Mouse (Mus musculus): ENCODE results near the gene Mrps26.
A peak's percentile ranks its signal among the peaks of the same experiment; 100 is the strongest.
"Not testable (repeated sequence)": the region's sequence is repeated elsewhere in the genome, so short reads cannot be mapped to it uniquely, and the experiment has no call there.

The Mrps26 gene

DNA sequence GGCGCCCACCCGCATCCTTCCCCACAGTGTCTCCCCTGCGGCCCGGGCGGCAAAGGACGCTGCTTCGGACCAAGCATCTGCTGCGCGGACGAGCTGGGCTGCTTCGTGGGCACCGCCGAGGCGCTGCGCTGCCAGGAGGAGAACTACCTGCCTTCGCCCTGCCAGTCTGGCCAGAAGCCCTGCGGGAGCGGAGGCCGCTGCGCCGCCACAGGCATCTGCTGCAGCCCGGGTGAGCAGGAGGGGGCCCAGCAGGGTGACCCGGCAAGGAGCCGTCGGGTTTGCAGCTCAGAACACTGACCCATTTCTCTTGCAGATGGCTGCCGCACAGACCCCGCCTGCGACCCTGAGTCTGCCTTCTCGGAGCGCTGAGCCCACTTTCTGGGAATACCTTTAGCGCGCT is 13.0 kb downstream of the Mrps26 start:
- not testable (repeated sequence) for DNase-seq (ENCODE audit: low read depth)

DNA sequence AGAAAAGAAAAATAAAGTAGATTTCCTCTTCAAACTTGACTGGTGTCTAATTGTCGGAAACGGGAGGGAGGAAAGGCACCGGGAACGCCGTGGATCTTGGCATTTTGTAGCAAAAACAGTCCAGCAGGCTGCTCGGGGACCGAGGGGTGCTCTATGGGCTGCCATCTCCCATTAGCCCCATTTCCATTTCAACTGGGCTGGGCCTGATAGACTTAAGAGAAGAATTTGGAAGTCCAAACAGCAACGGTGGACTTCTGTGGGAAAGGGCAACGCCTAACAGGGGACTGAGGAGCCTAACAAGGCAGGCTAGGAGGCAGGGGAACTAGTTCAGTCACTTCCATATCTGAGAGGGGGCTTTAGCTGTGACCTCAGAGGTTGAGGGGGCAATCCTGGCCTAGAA is 13.5 kb downstream of the Mrps26 start:
- no peak for DNase-seq (ENCODE audit: low read depth)

DNA sequence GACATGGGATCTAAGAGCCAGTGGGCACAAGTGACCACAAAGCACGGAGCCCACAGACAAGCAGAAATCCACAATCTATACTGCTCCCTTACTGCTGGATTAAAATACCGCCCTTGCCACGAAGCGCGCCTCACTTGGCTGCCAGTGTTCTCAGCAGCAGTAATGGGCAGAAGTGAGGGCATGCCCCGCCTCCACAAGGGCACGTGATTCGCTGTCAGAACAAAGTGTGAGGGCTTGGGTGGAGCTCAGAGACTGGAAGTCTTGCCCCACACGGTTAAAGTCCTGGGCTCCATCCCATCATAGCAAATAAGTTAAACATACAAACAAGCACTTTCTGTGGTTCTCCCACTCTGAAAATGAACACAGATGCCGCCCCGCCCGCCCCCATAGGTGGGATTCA is 14.1 kb downstream of the Mrps26 start:
- peak; percentile 77 for DNase-seq (ENCODE audit: low read depth)

DNA sequence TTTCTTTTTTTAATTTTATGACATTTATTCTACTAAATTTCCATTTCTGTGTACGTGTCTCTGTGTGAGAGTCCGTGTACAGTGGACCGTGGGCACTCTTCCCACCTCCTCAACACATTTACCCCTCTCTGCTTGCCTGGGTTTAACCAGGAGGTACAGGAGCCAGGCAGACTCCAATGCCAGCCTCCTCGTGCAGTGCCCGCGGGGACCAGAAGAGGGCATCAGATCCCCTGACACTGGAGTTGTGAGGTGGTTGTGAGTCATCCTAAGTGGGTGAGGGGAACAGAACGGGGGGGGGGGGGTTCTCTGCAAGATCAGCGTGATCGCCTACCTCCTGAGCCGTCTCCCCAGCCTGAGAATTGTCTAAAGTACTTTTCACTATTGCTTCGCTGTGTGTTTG is 14.6 kb downstream of the Mrps26 start:
- DNase-seq (ENCODE audit: low read depth): peak; percentile 89

DNA sequence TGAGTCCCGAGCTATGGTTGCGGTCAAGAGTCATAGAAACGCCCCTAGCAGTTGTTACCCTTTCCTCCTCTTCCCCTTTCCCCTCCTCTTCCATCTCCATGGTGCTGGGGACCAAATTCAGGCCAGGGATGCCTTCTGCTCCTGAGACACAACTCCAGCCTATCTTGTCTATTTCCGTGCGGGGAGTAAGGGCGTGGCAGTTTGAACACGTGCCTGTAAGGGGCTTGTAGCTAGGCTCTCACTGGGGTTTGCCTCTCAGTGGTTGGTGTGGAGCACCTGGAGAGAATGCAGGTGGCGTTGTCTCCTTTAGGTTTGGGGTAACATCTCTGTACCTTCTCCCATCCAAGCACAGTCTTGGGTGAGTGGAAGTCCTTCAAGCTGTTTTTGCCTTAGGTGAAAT is 16.2 kb downstream of the Mrps26 start:
- no peak for DNase-seq (ENCODE audit: low read depth)

DNA sequence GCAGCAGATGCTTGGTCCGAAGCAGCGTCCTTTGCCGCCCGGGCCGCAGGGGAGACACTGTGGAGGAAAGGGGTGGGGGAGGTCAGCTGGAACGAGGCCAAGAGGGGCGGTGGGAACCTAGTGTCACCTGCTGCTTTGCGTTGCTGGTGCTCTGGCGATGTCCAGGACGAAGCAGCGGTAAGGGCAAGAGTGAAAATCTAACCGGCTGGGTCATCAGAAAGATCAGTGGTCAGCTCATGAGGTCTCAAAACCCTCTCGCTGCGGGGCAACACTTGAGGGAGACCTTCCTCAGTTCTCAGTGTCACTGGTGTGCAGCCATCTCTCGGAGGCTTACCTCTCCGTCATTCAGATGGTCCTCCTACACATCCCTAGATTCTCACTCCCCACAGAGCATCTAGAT is 17.7 kb downstream of the Mrps26 start:
- no peak for DNase-seq (ENCODE audit: low read depth)

DNA sequence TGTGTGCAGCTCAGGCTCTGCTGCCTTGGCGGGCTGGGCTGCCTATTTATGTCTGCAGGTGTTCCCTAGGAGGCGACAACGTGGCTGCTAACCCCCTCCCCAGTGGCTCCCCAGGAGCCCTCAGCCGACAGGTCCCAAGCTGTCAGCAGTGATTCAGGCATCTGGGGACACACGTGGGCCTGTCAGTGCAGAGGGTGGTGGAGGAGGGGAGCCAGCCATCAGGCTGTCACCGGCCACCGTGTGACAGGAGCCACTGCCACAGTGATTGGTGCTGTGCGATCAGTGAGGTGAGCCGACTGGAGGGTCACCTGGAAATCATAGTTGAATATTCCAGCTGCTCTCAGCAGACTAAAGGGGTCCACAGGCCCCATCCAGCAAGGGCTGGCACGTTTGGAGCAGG is 19.0 kb downstream of the Mrps26 start, which contains the start of gene Avp:
Gene Avp (minus strand): TSS at position 3 of the 400 bp plus-strand sequence.
- DNase-seq (ENCODE audit: low read depth): no peak

DNA sequence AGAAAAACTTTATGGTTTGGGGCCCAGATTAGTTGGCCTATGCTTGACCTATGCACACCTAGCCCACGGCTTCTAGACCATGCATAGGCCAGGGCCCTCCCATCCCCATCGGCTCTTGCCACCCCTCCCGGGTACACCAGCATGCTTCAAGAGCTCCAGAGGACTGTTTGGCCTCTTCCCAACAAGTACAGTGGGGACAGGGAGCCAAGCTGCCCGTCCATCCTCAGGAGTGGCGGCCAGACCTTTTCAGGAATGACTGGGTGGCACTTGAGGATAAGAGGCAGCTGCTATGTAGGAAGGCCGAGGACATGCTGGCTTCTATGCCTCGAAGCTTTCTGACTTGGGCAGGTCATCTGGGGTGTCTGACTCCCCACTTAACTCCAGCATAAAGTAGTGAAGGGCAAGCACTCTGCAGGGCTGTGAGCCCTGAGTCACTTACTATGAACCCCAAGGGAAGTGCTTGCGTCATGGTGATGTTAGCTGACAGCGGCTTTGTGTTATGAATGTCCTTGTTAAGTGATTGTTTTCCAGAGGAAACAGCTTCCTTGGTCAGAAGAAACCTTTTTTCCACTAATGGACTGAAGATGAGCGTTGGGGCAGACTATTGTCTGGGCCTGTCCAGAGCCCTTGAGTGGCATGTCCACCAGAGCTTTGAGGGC is 20.5 kb downstream of the Mrps26 start:
- DNase-seq (ENCODE audit: low read depth): peak; percentile 53

DNA sequence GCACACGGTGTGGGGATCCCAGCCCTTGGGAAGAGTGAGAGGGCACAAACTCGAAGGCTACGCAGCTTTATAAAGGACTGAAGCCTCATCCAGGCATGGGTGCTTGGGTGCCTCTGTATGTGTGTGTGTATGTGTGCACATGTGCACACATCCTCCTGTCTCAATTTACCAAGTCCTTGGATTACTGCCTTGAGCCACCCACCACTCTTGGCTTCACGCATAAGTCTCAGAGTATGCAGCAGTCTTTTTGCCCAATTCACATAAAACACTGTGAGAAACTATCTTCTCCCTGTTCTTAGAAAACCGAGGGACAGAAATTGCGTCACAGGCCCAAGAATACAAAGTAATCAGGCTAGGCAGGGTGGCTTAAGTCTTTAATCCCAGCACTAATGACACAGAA is 22.5 kb downstream of the Mrps26 start:
- DNase-seq (ENCODE audit: low read depth): no peak

DNA sequence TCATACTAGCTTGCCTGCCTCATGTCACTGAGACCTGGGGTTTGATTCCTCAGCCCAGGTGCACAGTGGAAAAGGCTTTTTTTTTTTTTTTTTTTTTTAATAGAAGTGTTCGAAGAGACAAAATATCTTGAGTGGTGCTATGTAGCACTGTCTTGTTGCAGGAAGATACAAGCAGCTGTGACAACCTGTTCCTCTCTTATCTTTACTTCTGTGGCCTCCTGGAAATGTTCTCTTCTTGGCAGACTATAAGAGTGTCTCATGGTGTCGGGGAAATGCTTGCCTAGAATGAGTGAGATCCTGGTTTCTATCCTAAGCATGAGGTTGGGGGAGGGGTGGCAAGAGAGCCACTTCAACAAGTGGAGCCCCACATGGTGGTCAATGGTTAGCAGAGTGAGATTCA is 24.8 kb downstream of the Mrps26 start:
- DNase-seq (ENCODE audit: low read depth): no peak

DNA sequence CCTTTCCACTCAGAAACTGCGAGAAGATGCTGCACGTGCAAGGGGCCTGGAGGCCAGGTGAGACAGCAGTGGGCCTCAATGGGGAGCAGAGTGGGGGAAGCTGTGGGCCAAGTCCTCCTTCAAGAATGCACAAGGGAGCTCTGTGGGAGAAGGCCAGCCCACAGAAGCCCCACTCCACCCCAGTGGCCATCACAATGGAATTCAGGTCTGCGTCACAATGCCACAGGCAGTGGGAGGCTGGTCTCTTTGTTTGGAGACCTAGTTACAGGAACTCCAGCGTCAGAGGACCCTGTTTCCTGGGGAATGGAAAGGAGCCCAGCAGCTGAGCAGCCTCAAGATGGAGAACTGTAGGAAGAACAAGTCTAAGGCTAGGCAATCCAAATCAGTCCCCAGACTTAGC is 25.6 kb downstream of the Mrps26 start:
- no peak for DNase-seq (ENCODE audit: low read depth)

DNA sequence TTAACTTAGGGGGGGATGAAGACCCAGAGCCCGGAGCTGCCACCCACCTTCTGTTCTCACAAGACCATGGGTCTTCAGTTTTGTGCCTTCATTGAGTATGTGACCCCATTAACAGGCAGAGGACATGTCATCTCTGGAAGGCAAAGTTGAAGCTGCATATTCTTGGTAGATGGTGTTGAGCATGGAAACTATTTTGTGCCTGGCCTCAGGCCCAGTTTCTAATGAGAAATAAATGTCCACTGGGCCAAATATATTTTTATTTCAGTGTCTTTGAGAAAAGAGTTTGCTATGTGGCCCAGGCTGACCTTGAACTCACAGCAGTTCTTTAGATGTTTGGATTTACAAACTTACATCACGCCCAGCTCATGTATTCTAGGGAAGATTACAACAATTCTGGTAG is 26.2 kb downstream of the Mrps26 start:
- peak; percentile 29 for DNase-seq (ENCODE audit: low read depth)

DNA sequence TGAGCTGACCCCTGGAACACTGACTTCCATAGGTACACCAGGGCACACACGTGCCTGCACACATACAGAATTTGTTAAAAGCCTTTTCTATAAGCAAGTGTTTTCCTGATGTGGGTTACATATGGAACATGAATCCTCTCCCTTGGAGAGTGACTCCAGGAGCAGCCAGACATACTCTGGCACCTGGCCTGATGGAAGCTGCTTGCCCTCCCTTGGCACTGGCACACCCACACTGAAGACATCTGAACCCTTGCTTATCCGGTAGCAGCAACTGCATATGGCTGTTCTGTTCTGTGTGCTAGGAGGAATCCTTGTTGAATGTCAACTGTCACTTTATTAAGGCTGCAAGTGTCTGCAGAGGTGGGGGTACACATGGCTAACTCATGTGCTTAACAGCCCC is 27.5 kb downstream of the Mrps26 start:
- DNase-seq (ENCODE audit: low read depth): no peak

DNA sequence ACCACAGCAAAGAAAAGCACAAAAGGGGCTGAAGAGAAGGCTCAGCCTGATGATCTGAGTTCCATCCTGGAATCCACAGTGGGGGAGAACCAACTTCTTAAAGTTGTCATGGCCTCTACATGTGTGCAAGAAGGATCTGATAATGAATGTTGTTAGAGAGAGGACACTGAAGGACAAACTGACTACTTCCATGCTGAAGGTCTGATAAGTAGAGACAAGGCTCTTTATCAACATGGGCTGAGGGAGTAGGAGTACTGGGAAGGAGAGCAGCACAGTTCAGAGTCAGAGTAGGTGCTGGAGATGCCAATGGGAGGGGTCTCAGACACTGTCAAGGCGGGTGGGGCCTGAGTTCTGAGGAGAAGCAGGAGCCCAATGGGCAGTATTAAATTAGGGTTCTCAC is 32.1 kb downstream of the Mrps26 start:
- DNase-seq (ENCODE audit: low read depth): no peak

DNA sequence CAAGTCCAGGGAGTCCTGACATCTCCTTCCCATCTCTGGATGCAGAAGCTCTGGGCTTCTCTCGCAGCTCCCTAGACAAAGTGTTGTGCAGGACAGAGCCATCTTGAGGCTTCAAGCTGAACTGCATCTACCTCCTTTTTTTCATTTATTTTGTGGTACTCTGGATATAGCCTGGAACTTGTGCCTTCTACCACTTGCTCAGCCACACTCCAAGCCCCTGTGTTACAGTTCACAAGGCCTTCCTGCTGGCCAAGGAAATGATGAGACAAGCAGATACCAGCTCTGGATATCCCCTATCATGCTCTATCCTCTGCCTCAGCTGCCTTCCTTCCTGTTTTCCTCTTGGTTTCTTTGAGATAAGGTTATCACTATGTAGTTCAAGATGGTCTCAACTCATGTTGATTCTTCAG is 34.1 kb downstream of the Mrps26 start:
- DNase-seq (ENCODE audit: low read depth): peak; percentile 69

DNA sequence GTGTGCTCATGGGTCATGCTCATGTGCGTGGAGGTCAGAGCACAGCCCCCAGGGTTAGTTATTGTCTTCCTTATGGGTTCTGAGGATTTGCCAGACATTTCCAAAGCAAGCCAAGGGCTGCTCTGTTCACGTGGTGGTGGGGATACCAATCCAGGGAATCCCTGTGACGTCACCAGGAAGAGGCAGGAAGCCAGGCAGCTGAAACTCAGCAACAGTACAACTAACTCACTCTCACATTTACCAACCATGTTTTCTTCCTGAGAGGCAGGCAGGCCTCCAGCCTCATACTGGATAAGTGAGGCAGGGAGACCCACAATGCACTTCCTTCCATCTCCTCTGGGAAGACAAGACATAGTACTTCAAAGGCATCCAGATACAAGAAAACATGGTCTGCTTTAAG is 34.9 kb downstream of the Mrps26 start:
- no peak for DNase-seq (ENCODE audit: low read depth)

DNA sequence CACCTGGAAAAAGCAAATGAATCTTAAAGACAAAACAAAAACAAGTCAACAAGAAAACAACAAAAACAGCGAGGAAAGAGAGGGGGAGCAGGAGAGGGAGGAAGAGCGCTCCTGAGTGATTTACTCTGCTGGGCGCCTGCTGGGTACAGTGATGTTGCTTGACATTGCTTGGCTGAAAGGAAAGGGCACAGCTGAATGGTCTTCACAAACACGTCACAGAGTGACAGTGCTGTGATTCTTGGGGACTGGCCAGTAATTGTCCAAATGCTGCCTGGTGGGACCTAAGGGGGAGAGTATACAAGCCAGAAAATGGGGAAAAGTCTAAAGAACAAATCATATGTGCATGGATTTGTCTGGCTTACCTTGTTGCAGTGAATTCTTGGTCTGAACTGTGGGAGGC is 38.7 kb downstream of the Mrps26 start:
- no peak for DNase-seq (ENCODE audit: low read depth)

DNA sequence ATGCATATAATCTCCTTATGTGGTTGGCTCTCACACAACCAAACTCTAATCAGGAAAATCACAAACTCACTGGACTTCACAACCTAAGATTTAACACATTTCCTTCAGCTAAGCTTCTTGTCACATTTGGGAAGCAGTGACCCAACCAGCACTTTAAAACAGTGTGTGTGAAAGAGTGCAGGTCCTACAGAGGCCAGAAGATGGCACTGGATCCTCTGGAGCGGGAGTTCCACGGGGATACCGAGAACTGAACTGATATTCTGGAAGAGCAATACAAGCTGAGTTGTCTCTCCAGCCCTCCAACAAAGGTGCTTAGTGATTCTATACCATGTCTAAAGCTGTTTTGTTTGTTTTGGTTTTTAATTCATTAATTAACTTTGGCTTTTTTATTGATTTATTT is 49.5 kb downstream of the Mrps26 start:
- no peak for DNase-seq (ENCODE audit: low read depth)
